Mouse (Mus musculus) forebrain, embryonic 16.5 days (tissue): ENCODE results near the gene Wdr3. TPM values are rescaled to one million over a fixed set of nuclear protein-coding genes. Genes with fewer than 3 reads are reported as not detected.

Experiments used
- polyA plus RNA-seq: library from polyadenylated mRNA; unstranded; fragments of >200 nt; fragmentation: Nextera tagmentation; extraction: Ambion mirVana; gene quantifications from 2 replicates; pipeline ENCODE4 v1.2.1, GENCODE M21; 2015

Gene Wdr3
- polyA plus RNA-seq, 1 experiment from 2014 or later: 53.3 TPM

Other genes with a start within 250 kb of the Wdr3 start
- 45.4 and 48.2 TPM in 2 replicates for gene Gdap2, start within 50 bp of the Wdr3 start, polyA plus RNA-seq